Mouse (Mus musculus) gastrocnemius, adult 2 months (tissue): ENCODE data around the gene Ankrd13d. TPM values are rescaled to one million over a fixed set of nuclear protein-coding genes. Genes with fewer than 3 reads are reported as not detected.

Experiments used
- DNase-seq: peaks from one replicate; pipeline ENCODE4 v3.0.0; 2022
- H3K27ac ChIP-seq: fragments of 200-600 bp; 2 replicates; pipeline ENCODE4 v1.8.1; 2022; ENCODE audit warnings: mild to moderate bottlenecking
- H3K4me3 ChIP-seq: fragments of 200-600 bp; 2 replicates; pipeline ENCODE4 v1.8.1; 2022; ENCODE audit warnings: mild to moderate bottlenecking, moderate library complexity
- CTCF ChIP-seq: fragments of 200-600 bp; IDR thresholded peaks from 2 replicates; pipeline ENCODE4 v1.8.1; 2022; ENCODE audit warnings: antibody characterized with exemption, mild to moderate bottlenecking, moderate library complexity
- intact Hi-C: fragments of 180-260 bp; cut with DNase I; formaldehyde crosslinking; loops from one replicate; pipeline ENCODE4 v1.15.1; 2025
- total RNA-seq, 2 experiments: library from RNA; stranded (reverse); gene quantifications; 2 replicates each; pipeline ENCODE4 v1.2.3; 2021

Ankrd13d gene
- total RNA-seq, 2 experiments from 2014 or later: 0.45 to 0.64 TPM

DNA sequence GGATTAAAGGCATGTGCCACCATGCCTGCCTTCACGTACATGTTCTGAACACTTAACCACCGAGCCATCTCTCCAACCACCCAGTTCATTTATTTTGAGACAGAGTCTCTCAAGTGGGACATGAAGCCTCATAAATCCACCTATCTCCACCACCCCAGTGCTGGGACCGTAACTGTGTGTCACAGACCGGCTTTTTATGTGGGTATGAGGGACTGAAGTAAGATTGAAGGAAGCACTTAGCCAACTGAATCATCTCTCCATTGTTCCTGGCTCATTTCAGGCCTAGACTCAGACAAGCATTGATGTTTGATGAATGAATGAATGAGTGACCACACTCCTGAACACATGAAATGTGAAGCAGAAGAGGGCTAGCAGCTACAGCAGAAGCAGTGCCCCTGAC lies 26.4 kb upstream of the Ankrd13d start:
- H3K27ac ChIP-seq: peak overlapping the region; percentile 12
- no peak for DNase-seq
- no peak overlapping the region for H3K4me3 ChIP-seq
- TF ChIP-seq CTCF: no peak
- intact Hi-C loops: no loop called here

DNA sequence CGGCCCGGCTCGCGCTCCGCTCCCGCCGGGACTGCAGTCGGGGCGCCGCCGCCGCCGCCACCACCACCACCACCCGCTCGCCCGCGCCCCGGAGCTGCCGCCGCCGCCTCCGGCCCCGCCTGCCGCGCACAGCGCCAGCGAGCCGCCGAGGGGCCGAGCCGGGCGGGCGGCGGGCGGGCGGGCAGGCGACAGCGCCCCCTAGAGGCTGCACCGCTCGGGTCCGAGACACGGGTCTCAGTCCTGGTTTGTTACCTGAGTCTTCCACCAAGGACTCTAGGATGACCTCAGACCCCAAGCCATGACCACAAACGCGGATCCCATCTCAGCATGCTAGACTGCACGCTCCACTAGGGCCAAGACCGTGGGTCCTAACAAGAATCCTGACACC lies 23.2 kb upstream of the Ankrd13d start, which contains the start of gene Grk2:
TSS of gene Grk2 (minus strand) at position 33 of the 388 bp plus-strand sequence.
- peak within 1 kb of the TSS; percentile 91 for H3K27ac ChIP-seq
- peak within 1 kb of the TSS; percentile 99 for H3K4me3 ChIP-seq
- peak; percentile 77 for TF ChIP-seq CTCF
- intact Hi-C loops: loop anchor here (1.0 kb wide), 1 partner anchor 49 kb away; no protein-coding TSS in a partner anchor
- DNase-seq: peak; percentile 92

DNA sequence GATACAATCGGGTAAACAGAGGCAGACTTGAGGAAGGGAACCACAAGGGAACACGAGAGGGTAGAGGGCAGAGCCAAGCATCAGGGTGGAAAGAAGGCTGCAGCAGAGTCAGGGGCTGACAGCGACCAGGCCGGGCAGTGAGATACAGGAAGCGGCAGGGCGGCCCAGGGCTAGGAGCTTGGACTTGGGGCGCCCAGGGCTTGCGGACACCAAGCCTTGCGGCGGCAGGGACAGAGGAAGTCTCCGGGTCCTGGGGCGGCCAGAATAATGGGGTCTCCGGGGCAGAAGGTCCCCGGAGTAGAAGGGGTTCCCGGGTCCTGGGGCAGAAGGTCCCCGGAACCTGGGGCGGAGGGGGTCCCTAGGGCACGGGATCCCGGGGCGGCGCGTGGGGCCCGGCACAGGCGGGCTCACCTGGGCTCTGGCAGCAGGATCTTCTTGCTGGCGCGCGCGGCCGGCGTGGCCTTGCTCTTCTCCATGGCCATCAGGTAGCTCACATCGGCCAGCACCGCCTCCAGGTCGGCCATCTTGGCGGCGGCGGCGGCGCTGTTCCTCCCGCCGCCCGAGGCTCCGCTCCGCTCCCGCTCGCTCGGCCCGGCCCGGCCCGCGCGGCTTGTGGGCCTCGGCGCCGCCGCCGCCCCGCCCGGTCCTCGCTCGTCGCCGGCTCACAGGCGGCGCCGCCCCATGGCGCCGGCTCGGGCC lies 22.7 kb upstream of the Ankrd13d start:
- Histone ChIP-seq H3K27ac (peak overlapping the region; percentile 91), H3K4me3 (peak overlapping the region; percentile 99)
- peak; percentile 68 for DNase-seq
- intact Hi-C loops: loop anchor here (1.0 to 2.0 kb wide), 2 partner anchors 23 to 48 kb away; partner anchors contain the start of gene Ankrd13d
- TF ChIP-seq CTCF: no peak

DNA sequence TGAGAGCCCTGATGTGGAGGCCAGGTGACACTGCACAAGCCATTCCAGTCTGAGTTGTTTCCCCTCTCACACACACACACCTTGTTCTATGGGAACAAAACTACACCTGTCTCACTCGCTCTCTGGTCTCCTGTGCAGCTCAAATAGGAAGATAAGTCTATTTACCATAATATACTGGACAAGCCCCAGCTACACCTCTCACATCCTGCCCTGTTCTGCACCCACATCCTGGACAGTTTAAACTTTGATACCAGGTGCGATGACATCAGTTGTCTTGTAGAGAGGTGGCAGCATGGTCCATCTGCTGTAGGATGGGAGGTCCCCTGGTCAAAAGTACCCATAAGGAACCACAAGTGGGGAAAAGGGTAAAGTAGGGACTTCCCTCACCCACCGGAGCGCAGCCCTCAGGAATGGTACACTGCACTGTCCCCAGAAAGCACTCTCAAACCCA lies 22.0 kb upstream of the Ankrd13d start:
- no peak for DNase-seq
- H3K27ac ChIP-seq: peak overlapping the region; percentile 91
- TF ChIP-seq CTCF: no peak
- peak overlapping the region; percentile 99 for H3K4me3 ChIP-seq
- intact Hi-C loops: loop anchor here (2.0 kb wide), 1 partner anchor 22 kb away; the partner anchor contains the start of gene Ankrd13d

DNA sequence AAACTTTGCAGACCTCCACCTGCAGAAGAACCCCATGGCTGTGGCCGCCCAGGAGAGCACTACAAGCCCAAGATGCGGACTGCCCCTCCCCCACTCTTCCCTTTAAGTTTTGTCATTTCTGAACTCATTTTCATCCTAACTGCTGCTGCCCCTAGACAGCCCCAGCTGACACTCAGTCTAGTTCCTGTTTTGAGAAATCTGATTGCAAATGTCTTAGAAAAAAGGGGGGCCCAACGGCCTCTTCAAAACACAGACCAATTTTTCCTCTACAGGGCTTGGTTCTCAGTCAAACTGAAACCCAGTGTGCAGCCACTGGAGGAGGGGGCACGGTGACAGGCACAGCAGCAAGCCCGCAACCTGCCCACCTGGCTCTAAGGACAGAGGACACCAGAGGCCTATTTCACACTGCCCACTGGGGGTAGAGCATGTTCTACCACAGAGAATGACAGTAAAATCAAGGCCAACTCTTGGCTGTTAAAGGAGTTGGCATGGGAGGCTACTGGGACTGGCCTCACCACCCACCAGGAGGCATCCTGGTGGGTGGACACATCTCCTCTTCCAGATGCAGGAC lies 21.4 kb upstream of the Ankrd13d start:
- DNase-seq: no peak
- intact Hi-C loops: loop anchor here (2.0 kb wide), 1 partner anchor 22 kb away; the partner anchor contains the start of gene Ankrd13d
- Histone ChIP-seq H3K4me3 (peak overlapping the region; percentile 99), H3K27ac (peak overlapping the region; percentile 91)
- TF ChIP-seq CTCF: no peak

DNA sequence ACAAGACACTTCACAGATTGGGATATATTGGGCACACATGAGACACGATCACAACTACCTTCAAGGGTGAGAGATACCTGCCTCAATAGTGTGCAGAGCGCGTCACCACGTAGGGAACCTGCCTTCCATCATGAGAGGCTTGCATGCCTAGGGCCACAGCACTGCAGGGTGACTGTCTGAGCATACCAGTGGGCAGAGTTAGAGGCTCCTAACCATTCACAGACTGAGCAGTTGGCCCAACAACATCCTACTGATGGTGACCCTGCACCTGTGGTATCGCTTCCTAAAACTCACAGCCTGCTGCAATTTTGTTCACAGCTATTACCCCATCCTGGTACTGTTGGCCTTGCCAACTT lies 20.7 kb upstream of the Ankrd13d start:
- DNase-seq: no peak
- intact Hi-C loops: no loop called here
- Histone ChIP-seq H3K27ac (peak overlapping the region; percentile 91), H3K4me3 (peak overlapping the region; percentile 99)
- no peak for TF ChIP-seq CTCF

DNA sequence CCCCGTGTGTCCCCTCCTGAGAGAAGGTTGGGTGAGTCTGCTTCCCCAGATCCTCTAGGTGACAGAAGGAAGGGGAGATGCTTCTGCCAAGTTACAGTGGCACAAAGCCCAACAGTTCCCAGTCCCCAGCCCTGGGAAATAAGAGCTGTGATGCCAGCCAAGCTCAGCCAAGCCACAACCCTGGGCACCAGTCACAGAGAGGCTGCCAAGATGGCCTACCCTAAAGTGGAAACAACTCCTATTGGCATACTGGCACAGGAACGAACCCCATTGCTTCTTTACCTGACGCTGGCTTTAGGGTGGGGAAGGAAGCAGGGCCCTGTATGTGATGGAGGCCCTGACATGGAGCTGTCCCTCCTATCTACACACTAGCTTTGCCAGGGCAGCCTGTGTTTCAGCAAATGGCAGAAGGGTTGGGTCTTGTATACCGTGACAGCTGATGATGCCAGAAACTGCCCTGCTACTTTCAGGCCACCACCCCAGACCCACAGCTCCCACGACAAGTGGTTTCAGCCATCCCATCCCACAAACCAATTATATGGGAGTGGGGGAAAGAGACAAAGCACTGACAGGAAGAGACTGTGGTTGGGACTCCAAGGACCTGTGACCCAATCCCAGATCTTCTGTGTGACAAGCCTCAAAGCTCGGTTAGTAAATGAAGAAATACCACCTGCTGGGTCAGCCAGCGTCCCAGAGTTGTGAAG lies 20.2 kb upstream of the Ankrd13d start:
- Histone ChIP-seq H3K4me3 (peak overlapping the region; percentile 99), H3K27ac (peak overlapping the region; percentile 91)

DNA sequence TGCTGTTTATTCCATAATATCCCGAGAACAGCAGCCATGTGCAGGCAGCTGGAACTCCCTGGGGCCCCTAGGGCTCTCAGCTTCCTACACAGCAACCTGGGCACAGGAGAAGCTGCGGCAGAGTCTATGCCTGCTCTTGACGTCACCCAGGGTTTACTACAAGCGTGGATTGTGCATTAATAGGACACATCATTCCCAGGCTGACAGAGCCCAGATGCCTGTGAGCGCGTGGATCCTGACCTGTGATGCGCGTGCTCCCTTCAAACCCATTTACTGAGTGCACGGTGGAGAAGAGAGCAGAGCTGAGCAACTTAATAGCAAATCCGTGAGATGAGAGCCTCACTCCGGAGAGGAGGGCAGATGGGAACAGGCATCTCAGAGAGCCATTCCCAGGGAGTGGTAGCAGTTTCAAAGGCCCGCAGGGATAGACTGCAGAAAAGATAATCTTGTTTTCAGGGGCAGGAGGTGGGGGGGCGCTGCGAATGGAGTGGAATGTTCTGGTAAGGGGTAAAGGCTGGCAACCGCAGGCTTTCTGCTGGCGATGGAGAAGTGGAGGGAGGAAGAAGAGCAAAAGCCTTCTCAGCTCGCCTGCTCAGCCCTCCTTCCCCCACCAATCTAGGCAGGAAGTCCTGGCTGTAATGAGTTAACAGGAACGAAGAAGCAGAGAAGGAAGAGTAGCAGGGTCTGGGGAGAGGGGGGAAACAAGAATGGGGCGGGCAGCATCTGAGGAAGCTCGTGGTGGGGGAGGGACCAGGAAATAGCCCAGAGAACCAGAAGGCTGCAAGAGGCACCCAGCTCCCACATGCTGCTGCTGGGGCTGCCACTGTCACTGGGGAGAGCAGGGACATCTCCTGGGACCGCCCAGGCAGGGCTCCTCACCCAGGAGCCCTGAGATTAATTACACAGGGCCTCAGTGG lies 19.1 kb upstream of the Ankrd13d start:
- intact Hi-C loops: no loop called here
- H3K4me3 ChIP-seq: peak overlapping the region; percentile 99
- peak; percentile 50 for DNase-seq
- TF ChIP-seq CTCF: no peak
- H3K27ac ChIP-seq: peak overlapping the region; percentile 91

More for the DNA sequence above, 20.2 kb upstream of the Ankrd13d start:
- no peak for TF ChIP-seq CTCF
- intact Hi-C loops: no loop called here
- DNase-seq: peak; percentile 89

DNA sequence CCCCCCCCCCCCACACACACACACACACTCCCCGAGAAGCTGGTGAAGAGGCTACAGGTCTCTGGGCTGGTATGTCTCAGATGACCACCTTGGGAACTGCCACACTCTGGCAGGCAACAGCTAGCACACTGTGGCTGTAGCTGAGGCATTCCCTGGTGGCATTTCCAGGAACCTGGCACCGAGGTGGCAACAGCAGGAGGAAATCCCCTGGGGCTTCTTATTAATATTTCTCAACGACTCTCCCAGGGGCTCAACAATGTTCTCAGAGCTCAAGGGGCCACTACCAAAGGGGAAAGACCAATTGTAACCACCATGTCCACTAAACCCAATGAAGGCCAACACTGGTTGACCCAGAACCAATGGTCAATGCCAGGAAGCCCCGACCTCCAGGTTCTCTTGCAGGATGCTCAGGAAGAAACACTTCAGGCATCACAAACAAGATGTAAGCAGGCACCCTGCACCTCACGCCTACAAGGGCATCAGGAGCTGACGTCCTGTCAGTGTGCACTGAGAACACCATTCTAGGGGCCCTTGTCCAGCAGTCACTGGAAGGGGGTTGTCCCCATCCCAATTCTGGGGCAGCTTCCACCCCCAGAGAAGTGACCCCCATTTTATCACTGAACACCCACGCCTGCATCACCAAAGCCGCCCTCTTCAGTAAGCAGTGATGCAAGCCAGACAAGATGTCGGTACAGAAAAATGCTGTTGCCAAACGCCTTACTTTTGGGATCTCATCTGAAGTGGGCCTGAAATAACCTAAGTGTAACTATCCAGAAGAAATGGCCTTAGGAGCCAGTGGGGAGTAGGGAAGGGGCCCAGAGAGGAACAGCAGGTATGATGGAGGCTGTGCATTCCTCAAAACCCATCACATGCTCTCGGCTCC lies 18.2 kb upstream of the Ankrd13d start:
- H3K4me3 ChIP-seq: peak overlapping the region; percentile 99
- intact Hi-C loops: no loop called here
- no peak for TF ChIP-seq CTCF
- no peak for DNase-seq
- peak overlapping the region; percentile 91 for H3K27ac ChIP-seq

DNA sequence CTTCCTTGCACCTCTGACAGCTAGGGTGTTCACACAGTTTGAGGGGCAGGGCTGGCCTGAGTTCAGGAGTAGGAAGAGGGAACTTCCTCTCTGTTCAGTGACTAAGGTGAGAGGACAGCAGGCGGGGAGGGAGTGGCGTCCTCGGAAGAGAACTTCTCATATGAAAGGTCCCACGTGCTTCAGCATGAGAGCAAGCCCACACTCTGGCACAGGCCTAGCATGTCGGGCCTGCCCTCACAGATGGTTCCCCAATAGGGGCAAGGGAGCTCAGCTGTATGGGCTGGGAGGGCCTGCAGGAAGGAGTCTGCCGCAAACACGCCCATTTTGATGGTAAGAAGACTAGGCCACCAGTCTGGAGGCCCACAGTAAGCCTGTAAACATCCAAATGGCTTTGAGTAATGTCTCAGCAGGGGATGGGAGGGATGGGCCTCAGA lies 17.4 kb upstream of the Ankrd13d start:
- H3K27ac ChIP-seq: peak overlapping the region; percentile 91
- no peak for DNase-seq
- no peak overlapping the region; the same call in 1 of the 2 replicates for H3K4me3 ChIP-seq
- intact Hi-C loops: no loop called here
- no peak for TF ChIP-seq CTCF
